Mouse (Mus musculus) testis, postnatal 14 days (tissue): Measurements from ENCODE around the gene Anapc11.

ENCODE experiments used
- DNase-seq: peaks from one replicate; pipeline ENCODE4 v3.0.0; 2021; ENCODE audit warnings: low spot score

The Anapc11 gene

DNA sequence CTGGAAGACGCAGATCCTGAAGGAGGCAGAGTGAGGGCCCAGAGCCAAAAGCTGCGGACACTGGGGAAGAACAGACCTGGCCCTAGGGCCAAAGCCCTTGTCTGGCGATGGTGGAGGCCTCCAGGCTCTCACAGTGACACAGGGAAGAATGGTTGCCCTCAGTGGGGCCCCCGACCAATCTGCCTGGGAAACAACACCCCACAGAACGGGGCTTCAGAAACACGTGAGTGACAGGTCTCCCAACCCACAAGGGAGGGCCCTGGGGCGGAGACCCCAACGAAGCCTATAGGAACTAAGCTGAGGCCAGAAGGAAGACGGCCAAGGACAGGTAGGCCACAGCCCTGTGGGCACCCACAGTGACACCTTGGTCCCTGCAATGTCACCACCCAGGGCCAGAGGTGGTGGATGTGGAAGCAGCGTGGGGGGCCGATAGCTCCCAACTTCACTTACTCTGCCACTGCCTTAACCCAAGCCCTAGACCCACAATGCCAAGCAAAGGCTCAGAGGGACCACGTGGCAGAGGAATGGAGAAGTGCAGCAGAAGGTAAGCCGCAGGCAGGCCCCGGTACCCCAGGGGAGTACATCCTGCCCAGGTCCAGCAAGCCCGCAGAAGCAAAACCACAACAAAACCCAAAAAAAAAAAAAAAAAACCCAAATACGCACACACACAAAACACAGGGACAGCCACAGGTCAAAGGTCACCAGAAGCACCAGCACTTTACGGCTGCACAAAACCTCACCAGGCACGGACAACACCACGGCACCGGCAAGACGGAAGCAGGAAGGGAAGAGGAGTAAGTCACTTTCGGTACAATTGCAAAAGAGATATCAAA lies 29.5 kb downstream of the Anapc11 start:
- no peak for DNase-seq

DNA sequence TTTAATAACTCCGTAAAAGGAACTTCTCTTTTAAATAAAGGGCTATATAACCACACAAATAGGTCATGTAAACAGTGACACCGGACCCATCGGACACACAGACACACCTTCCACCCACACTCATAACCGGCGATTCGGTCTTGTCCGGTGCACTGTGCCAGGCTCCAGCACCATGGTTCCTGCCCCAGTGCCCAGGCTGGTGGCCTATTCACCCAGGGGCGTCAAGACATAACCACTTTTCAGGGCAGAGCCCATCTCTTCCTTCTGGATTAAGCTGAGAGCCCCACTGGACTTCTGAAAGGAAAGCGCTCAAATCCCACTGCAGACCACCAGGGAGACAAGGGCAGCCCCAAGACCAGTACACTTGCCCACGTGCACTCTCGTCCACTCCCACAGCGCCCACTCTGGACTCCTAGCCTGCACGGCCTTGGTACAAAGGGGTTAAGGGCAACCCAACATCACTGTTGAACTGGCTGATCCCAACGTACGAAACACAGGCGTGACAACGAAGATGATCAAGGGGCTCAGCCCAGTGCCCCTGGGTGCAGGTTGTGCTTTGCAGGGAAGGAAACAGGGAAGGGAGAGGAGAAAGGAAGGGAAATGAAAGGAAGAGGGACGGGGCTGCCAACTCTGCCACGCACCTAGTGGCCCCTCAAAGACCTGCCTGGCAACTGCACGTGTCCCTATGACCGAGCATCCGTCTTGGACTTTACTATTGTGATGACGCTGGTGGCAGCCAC lies 30.6 kb downstream of the Anapc11 start:
- DNase-seq: no peak

DNA sequence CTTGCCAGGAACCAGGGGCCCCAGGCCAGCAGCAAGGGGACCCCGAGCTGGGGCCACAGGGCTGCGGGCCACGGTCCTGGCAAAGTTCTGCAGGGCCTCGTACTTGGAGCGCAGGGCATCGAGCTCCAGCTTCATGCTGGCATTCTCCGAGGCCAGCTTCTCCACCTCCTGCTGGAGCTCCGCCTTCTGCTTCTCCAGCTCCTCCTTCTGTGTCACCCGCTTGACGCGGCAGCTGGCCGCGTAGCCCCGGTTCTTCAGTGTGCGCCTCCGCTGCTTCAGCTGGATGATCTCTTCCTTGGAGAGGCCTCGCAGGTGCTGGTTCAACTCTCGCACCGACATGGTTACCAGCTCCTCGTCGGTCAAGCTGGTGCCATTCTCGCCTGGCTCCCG lies 31.1 kb downstream of the Anapc11 start:
- DNase-seq: no peak

DNA sequence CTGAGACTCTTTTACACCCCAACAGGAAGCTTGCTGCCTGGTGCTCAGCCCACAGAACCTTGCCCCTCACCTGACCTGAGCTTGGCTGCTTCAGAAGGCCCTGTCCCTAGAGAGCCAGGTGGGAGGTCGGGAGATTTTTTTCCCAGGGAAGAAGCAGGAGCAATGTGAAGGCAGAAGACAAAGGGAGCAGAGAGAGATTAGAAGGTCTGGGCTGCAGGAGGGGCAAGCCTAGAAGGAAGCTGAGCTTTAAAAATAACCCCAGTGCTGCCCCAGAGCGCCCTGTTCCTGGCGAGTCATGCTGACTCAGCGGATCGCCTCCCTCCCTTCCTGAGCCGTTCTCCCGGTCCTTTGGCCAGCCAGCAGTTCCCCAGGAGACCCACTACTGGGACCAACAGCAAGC lies 31.7 kb downstream of the Anapc11 start:
- no peak for DNase-seq

DNA sequence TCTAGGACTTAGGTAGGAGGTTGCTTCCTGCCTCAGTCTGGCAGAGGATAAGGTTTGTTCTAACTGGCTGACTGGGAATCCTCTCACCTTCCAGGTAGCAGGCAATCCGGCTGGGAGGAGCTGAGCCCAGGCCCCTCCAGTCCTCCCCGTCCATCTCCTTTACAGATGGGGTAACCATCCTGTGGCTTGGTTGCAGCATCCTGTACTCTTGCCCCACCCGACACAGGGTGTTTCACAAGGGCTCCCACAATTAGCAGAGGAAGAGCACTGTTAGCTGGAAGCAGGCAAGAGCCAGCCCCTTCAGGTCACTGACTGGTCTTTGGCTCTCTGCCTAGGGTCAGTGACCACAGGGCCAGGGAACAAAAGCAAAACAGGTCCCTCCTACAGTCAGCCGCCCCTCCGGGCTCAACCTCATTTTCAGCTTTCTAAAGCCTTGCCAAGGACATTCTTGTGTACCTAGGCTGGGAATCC lies 32.2 kb downstream of the Anapc11 start:
- no peak for DNase-seq

DNA sequence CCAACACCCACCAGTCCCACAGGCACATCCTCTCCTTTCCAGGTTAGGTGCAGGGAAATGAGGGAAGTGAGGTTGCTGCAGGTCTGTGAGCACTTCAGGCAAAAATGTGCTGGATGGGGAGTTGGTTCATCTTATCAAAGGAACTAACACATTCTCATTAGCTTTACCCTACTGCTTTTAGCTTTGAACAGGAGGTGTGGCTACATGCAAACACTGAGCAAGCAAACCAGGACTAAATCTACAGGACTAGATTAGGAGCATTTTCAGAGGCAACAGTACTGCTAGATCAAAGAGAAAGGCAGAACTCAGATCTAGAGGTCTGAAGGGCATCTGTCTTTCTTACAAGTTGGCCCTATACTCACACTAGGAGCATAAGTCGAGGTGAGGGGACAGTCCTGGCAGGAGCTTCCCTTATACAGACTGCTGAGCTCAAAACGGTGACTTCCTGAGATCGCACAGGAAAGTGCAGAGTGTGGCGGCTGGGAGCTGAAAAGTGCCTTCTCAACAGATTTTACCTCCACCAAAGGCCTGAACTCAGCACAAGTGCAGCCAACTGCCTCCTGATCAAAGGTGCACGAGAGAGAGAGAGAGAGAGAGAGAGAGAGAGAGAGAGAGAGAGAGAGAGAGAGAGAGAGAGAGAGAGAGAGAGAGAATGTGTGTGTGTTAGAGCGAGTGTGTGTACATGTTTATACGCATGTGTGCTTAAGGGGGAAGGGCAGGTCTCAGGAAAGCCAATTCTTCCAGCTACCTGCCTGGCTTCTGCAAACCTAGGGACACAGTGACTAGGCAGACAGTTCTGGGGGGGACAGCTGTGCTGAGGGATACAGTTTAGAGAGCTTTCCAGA lies 32.9 kb downstream of the Anapc11 start:
- no peak for DNase-seq

DNA sequence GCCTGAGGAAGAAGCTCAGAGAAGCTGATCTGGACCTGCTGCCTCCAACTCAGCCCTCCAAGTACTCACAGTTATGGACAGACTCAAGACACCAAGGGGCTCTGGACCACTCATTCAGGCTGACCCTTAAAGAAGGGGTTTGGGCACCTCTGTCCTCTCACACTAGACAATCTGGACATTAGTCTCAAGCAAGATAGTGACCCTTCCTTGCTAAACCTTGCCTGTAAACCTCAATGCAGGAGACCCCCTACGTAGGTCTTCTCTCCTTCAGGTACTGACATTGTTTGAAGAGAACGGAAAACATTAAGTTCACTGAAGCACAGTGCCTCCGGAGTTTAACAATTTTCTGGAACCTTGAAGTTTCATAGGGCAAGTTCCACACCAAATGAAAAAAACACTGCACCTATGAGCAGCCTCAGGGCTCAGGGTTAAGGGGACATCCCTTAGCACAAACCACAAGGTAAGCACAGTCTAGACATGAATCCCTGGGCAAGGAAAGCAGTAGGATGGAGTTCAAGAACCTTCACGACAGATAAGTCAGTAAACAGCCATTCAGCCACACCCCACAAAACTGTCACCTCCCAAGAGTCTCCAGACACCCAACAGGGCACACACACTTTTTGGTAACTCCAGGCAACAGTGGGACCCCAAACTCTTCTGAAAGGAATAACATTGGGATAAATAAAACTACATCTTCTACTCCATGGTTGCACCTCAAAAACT lies 33.7 kb downstream of the Anapc11 start:
- no peak for DNase-seq

DNA sequence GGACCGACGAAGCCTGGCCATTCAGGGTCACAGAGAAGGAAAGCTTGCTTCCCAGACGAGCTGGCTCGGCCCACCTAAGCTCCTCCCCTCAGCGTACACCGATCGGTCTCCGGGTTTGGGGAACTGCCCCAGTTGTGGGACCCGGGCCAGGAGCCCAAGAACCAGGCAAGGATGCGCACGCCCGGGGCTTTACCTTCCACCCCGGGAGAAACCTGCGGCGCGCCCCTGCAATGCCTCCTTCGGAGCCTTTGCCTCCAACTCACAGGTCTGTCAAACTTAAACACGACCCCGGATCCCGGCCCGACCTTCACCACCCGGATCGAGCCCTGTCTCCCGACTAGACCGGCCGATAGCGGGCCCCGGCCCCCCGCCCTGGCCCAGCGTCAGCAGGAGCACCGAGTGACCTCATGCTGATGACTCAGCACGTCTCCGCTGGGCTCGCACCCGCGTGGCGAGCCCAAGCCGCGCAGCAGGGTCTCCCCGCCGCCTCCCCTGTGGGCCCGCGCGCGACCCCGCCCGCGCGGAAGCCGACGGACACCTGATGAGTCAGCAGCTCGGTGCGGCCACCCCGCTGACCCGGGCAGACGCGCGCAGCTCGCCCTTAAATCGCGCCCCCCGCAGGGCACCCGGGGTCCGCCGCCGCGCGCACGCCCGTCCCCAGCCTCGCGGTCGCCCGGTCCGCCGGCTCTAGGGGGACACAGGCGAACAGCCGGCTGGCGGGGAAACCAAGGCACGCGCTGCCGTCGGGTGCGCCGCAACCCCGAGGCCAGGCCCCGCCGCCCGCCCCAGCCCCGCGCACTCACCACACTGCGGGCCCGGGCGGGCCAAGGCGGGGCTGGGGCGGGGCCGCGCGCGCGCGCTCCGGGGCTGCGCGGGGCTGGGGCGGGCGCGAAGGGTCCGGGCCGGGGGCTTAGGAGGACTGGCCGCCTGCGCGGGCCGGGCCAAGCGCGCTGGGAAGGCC lies 34.6 kb downstream of the Anapc11 start:
- DNase-seq: peak; percentile 75

DNA sequence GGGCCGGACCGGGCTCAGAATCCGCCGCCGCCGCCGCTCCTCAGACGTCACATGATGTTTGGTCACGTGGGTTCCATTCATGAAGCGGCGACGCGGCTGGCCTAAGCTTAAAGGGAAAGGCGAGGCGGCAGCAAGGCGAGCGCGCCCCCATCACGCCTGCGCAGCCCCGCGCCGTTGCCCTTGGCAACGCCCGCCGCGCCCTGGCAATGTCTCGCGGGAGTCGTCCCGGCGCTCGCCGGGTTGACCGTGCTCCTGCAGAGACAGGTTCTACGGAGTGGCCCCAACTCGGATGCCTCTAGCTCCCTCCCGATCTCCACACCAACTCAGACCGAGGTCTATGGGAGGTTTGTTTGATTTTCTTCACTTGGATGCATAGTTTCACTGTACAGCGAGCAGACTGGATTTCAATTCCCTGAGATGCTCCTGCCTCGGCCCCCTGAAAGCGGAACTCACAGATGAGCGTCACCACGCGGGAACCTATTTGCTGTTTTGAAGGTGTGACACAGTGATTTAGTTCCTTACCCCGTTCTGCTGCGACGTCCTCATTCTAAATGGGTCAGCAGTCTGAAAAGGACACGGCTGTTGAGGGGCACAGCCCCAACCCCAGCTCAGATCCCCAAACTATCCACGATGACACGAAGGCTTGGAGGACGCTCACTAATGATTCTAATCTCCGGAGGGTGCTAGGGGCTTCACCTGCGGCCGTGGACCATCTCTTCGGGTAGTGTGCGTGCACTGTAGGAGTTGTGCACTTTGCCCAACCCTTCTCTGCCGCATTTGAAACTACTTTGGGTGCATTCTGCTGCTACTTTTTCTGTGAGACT lies 35.5 kb downstream of the Anapc11 start, which contains the start of gene Mafg:
TSS of gene Mafg (minus strand) at position 81 of the 824 bp plus-strand sequence.
- DNase-seq: peak; percentile 93

DNA sequence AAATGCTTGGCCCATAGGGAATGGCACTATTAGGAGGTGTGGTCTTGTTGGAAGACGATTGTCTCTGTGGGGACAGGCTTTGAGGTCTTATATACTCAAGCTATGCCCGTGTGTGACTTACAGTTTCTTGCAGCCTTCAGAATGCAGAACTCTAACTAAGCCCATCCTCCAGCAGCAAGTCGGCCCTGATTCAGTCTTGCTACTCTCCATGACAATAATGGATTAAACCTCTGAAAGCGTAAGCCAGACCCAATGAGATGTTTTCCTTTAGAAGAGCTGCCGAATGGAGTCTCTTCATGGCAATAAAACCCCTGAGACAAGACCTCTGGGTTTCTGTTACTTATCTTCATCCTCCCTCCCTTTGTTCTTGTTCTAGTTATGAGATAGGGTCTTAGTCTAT lies 36.6 kb downstream of the Anapc11 start:
- no peak for DNase-seq

DNA sequence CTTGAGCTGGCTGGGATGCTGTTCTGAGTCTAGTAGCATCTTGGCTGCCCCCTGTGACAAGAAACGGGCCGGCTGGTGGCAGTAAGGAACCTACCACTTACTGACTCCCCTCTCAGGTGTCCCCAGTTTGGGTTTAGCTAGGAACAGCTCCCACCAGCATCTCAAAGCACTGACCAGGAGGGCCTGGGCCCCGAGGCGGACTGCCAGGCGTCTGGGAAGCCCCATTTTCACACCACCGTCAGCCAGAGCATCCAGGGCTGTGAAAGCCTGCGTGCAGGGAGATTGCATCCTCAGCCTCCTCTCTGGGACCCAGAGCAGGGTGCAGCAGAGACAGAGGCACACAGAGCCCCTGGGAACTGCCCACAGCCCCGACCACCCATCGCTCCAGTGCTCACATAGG lies 43.0 kb downstream of the Anapc11 start:
- no peak for DNase-seq

DNA sequence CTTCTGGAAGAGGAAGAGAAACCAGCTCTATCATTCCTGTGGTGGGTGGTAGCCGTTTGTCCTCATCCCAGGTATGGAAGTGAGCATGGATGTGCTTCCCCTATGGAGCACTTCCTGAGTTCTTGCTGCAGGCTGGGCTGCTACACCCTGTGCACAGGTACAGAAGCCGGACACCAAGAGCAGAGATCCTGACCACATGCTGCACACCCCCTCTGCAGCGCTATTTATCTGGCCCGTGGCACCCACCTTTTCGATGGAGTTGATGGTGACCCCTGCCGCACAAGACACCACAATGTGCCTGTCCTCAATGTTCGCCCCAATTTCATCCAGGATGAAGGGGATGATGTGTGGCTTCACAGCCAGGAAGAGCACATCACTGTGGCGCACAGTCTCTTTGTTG lies 43.6 kb downstream of the Anapc11 start:
- no peak for DNase-seq

DNA sequence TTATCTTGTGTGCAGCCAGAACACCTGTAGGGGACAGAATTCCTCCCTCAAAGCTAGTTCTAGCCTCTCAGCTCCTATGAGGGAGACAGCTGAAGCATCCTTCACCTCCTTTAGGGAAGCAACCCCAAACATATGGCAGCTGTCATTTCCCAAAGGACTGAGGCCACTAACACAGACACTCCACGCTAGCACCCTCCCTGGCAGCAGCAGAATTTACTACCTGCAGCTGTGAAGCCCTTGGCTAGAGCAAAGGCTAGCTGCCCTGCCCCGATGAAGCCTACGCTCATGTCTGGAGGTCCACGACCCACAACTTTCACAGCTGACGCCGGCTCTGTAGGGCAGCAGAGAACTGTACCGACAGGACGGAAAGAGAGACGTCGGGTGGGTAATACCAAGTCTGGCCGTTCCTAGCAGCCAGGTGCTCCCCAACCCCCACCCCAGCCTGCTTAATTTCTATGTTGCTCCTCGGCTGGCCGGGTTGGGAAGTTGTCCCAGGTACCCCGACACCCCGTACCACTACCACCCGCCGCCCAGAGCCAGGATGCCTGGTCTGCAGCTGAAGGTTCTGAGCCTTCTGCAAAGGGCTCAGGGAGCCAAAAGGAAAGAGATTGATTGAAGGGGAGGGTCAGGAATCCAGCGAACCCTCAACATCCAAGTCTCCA lies 44.8 kb downstream of the Anapc11 start:
- DNase-seq: no peak

DNA sequence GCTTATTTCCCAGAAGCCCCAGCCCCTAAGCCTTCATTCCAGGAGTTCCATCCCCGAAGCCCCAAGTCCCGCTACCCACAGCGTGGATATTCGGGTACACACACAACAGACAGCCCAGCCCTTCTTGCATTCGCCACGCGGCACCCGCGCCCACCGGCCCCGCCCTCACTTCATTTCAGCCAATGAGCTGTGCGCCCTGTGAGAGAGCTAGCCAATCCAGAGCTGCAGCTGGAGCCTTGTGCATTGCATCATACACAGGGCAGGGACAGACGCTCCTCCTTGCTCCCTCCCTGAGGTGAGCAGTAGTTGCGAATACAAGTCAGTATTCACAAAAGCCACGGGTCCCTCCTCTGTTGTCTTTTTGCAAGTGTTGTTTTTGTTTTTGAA lies 45.4 kb downstream of the Anapc11 start, which contains the start of gene Pycr1:
TSS of gene Pycr1 (minus strand) at position 169 of the 387 bp plus-strand sequence.
- DNase-seq: peak; percentile 90

DNA sequence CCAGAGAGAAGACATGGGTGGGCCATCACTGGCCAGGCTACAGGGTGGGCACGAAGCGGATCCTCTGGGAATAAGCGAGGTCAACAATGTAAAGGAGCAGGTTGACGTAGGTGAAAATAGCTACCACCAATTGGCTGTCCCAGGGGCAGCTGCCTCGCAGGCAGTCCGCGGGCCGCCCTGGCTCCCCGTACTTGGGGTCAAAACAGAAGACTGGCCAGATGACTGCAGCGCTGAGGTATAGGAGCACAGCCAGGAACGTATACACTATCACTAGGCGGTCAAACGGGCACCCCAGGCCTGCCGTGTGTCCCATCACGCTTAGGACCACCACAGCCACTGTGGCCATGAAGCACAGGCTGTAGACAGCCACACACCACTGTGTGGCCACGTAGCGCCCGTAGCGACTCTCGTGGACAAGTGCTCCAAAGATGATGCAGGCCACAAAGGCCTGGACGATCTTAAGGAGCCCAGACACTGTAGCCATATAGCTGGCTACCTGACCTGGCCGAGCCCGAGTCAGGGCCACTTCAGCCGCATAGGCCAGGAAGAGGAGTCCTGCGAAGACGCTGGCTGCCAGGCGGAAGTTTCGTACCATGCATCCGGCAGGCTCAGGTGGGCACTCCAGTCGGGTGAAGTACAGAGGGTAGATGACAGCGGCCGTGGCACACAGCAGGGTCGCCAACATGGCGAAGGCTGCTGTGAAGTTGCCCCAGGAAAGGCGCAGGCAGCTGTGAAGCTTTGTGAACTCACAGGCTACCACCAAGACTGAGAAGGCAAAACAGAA lies 49.0 kb downstream of the Anapc11 start:
- DNase-seq: peak; percentile 7

DNA sequence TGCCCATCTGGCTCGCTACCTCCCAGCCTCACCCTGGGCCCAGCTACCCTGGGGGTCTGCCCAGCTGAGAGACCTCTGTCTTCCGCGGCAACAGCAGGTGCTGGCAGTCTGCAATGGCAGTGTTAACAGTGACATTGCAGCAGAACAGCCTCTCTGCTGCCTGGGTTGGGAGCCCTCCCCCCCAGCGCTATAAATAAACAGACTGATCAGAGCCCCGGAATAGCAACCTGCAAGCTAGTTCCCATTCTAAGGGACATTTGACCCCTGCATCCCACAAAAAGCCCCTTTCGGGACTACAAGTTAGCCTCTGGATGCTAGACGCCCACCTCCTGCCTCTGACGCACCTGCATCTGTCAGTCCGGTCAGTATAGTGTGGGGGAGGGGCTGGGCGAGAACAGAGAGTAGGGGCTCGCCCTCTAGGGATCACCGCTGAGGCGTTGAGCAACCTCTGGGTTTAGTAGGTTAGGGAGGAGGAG lies 49.8 kb downstream of the Anapc11 start, which contains the start of gene Myadml2:
TSS of gene Myadml2 (minus strand) at position 158 of the 476 bp plus-strand sequence.
- peak; percentile 84 for DNase-seq

DNA sequence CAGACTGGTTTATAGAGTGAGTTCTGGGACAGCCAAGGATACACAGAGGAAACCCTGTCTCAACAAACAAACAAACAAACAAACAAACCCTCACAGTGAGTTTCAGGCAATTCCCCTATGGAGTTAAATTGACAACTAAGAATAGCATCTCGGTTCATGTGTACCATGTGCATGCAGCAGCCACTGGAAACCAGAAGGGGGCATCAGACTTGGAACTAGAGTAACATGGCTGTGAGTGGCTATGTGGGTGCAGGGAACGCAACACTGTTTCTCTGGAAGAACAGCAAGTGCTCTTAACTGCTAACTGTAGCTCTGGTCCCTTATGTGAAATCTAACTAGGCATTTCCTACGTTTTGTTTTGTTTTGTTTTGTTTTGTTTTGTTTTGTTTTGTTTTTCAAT lies 53.7 kb downstream of the Anapc11 start:
- peak; percentile 54 for DNase-seq

DNA sequence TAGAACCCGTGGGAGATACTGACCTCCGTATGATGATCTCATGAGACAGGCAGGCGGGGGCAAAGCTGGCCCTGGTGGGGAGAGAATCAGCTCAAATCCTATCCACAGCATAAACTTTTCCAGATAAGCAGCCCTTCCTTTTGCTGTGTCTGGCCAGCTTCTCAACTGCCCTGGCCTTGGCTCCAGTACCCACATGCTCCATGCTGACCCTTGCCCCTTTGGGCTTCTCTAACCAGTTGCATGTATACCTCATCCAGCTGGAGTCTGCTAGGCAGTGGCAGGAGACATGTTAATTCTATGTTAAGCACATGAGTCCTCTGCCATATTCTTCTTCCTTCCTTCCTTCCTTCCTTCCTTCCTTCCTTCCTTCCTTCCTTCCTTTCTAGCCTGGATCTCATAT lies 56.5 kb downstream of the Anapc11 start:
- DNase-seq: no peak
